Mouse (Mus musculus): ENCODE measurements around the gene Gna11.

Gna11 gene

GRCm38 (mm10) chr10:81482533-81482889 is 62.5 kb downstream of the Gna11 start, which contains the start of gene Celf5:
Gene Celf5 (minus strand): TSS chr10:81482709.
- peak; percentile 71 to 82 for DNase-seq

- DNase-seq: peak in 1 of 2 experiments; percentile 35
Observed at GRCm38 (mm10) chr10:81481605-81482532, 63.1 kb downstream of the Gna11 start.

Measured in B cell, adult 2 months (primary cell).